Mouse (Mus musculus): ENCODE data around the gene Elf3.
"Not testable (repeated sequence)": the region's sequence is repeated elsewhere in the genome, so short reads cannot be mapped to it uniquely, and the experiment has no call there.

Elf3 gene

GRCm38 (mm10) chr1:135237131-135237851, 21.1 kb downstream of the Elf3 start:
- DNase-seq (ENCODE audit: extremely low read depth, low read depth): no peak

DNA sequence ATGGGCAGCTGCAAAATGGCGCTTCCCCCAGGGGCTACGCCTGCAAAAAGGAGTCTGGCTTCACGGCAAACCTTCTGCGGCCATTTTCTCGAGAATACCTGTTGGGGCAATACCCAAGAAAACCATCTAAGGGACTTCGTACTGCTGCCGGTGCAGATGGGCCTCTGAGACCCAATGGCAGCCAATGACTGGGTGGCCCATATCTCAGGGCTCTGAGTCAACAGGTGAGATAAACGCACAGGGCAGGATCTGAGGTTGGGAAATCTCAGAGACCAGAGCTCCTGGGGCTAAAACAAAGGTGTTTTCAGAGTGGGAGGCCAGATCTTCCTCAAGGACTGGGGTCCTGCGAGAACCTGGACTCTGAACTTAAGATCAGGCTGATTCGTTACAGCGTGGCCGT, 23.6 kb downstream of the Elf3 start:
- no peak for DNase-seq (ENCODE audit: extremely low read depth, low read depth)

DNA sequence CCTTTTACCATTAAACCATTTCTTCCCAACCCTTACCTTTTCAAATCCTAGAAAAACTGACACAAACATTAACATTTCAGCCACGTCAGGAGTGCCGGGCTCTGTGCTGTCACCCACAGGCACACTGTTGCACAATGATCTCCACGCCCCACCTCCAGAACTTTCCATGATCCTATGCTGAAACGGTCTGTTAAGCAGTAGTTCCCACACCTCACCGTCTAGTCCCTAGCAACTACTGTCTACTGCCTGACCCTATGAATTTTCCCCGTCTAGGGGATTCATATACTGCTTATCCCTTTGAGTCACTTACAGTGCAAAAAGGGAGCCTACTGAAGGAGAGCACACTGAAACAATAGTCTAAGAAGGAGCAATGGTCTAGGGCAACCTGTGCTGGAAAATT, 24.4 kb downstream of the Elf3 start:
- DNase-seq (ENCODE audit: extremely low read depth, low read depth): no peak

GRCm38 (mm10) chr1:135231878-135232277, 26.5 kb downstream of the Elf3 start:
- DNase-seq (ENCODE audit: extremely low read depth, low read depth): not testable (repeated sequence)

DNA sequence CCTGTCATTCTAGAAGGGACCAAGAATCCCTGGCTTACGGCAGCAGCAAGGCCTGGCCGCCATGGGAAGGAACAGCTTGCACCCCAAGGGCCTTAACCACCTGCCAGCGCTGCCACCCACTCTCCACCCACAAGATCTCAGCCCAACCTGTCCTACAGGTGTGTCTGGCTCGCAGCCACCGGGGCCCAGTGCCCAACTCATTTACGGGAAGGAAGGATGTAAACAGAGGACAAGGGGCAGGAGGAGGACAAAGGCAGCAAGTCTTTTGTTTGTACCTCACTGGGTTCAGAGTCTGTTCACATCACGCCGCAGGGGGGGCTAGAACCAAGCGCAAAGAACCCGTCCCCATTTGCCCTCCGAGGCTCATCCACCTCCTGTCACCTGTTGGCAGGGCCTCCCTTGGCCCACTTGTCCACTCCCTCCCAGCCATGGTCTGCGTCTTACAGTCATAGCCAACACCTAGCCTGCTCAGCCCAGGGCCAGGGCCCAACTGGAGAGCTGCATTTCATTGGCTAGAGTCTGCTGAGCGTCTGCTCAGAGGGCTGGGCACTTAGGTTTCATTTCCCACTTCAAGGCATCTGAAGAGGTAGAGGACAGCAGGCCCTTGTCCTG, 30.9 kb downstream of the Elf3 start:
- DNase-seq (ENCODE audit: extremely low read depth, low read depth): no peak

GRCm38 (mm10) chr1:135224981-135225604, 33.3 kb downstream of the Elf3 start:
- no peak for DNase-seq (ENCODE audit: extremely low read depth, low read depth)

DNA sequence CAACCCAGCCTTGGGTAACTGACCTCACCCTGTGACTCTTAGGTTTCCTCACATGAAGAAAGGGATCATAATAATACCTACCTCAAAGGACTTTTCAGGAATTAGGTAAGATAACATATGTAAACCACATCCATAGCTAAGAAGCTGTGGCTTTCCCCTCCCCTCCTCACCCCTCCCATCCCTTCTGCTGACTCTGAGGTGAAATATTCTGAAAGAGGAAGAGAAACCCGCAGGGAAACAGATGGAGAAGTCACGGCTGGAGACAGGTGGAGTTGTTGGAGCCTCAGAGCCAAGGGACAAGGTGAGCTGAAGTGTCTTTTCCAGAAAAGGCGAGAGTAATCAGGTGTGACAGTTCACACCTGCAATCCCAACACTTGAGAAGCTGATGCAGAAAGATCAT, 34.2 kb downstream of the Elf3 start:
- no peak for DNase-seq (ENCODE audit: extremely low read depth, low read depth)

DNA sequence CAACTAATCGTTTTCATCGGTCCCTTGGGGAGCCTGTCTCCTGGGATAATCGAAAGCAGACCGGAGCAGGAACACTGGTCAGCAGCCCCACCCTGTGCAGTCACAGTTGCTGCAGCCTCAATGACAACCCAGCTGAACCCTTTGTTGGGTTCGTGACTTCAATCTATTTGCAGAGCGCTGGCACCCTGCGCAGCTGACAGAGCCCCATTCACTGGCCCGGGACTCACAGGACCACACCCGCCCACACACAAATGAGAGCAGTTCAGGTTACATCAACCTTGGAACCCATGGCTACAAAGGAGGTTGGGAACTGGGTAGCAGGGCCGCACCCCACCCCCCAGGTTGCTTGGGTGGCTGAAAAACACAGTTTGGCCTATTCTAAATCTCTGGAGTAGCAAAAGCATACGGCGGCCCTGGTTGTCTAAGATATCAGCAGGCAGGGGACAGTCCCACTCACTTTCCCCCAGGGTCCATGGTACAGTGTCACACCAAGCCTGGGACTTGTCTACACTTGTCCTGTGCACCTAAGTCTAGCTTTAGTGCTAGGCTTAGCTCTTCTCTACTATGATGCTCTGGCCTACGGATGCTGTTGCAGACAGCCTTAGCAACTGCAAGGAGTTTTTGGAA, 40.6 kb downstream of the Elf3 start:
- no peak for DNase-seq (ENCODE audit: extremely low read depth, low read depth)

DNA sequence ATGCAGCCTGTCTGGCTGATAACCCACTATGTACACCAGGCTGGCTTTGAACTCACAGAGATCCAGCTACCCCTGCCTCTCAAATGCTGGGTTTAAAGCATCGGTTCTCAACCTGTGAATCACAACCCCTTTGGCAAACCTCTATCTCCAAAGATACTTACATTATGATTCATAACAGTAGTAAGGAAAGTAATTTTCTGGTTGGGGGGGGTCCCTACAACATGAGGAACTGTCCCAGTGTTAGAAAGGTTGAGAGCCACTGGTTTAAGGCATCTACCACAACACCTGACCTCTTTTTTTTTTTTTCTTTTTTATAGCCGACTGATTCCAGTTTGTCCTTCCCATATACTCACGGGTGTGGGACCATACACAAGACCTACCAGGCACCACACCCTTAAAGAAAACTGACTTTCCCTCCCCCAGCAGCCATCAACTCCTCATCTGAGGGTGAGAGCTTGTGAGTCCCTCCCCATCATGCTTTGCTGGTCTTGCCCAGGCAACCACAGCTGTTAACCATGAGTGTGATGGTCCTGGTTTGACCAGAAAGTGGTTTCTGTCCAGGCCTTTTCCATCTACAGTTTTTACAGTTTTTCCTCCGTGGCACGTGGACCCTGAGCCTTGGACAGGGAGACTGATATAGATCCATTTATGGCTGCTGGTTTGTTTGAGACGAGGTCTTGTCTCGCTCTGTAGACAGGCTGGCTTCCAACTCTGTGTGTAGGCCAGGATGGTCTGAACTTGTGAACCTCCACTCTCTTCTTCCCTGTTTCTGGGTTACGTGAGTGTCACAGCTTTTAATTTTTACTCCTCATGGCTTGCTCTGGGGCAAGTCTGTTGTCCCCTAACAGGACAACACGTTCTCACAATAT, 44.4 kb downstream of the Elf3 start:
- DNase-seq (ENCODE audit: extremely low read depth, low read depth): no peak

DNA sequence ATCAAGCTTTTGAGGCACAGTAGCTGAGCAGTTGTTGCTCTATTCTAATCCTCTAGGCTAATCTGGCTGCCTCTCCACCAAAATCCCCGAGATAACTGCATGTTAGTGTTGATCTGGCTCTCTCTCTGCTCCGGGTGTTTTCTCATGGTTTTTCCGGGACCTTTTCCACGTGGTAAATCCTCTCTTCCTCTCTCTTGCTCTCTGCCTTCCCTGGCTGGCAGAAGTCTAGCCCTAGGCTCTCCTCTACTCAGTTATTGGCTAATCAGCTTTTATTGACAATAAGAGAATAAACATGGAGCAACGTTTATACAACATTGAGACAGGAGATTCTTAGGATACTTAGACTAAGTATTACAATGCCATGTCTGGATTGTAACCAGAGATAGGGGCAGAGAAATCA, 47.9 kb downstream of the Elf3 start:
- DNase-seq (ENCODE audit: extremely low read depth, low read depth): no peak

- no peak for DNase-seq (ENCODE audit: extremely low read depth, low read depth)
These were observed 49.7 kb downstream of the Elf3 start for GRCm38 (mm10) chr1:135208716-135209115.

GRCm38 (mm10) chr1:135206586-135207339, 51.6 kb downstream of the Elf3 start:
- DNase-seq (ENCODE audit: extremely low read depth, low read depth): no peak

- DNase-seq (ENCODE audit: extremely low read depth, low read depth): no peak
These were observed 53.1 kb downstream of the Elf3 start for GRCm38 (mm10) chr1:135205257-135205656.

DNA sequence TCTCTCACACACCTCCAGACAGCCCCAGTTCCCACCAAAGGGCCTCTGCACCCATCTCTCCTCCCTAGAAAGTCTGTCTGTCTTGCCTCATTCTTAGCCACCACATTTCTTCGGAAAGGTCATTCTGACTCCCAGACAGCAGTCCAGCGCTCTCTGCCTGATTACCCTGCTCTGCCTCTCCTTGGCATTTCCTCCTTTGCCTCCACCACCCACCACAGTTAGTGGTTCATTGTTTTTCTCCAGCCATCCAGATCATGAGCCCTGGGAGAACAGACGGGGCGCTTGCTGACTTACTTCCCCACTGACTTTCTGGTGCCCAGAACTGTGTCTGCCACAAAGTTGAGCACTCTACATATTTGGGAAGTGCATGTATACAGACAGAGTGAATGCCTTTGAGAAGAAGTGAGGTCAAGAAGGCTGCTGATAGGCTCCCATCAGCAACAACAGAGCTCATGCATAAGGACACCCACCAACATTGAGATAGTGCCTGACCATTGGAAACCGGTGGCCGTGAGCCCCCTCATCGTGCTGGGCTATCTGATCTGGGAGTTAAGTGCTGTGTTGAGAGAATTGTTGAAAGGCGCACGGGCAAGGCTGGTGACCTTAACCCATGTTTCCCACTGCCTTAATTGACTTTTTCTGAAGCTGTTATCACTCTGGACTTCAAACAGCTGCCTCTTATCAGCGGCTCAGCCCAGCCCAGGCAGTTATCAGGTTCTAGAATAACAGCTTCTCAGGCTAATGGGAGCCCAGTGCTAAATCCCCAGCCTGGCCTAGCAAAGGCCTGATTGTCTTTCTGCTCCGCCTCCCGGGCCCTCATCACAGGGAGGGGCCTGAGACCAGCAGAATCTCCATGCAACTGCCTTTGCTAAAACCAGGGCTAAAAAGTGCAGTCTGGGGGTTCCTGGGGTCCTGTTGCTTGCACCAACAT, 53.9 kb downstream of the Elf3 start:
- peak; percentile 93 for DNase-seq (ENCODE audit: extremely low read depth, low read depth)
